Mouse (Mus musculus) cerebellum, adult 2 months (tissue): Measurements from ENCODE around the gene Wwtr1. TPM values are rescaled to one million over a fixed set of nuclear protein-coding genes. Genes with fewer than 3 reads are reported as not detected.
A peak's percentile ranks its signal among the peaks of the same experiment; 100 is the strongest.

Experiments used
- DNase-seq, 2 experiments: peaks; one replicate each; pipeline ENCODE4 v3.0.0; 2021
- H3K27ac ChIP-seq: fragments of 200-500 bp; 2 replicates; pipeline ENCODE4 v1.5.1; 2012; ENCODE audit warnings: low read length, control low read depth, inconsistent platforms; ENCODE audit not compliant: insufficient read depth
- H3K27me3 ChIP-seq: fragments of 200-500 bp; 2 replicates; pipeline ENCODE4 v1.6.1; 2012; ENCODE audit warnings: inconsistent platforms, mild to moderate bottlenecking, low read length, moderate library complexity; ENCODE audit not compliant: control insufficient read depth, insufficient read depth
- H3K4me1 ChIP-seq: fragments of 200-500 bp; 2 replicates; pipeline ENCODE4 v1.6.1; 2011; ENCODE audit warnings: low read length; ENCODE audit not compliant: control insufficient read depth, insufficient read depth
- H3K4me3 ChIP-seq: fragments of 200-500 bp; replicated peaks from 2 replicates; pipeline ENCODE3; 2011; ENCODE audit warnings: mild to moderate bottlenecking, low read depth, low read length, control low read depth; ENCODE audit not compliant: insufficient read depth
- CTCF ChIP-seq: fragments of 200-500 bp; IDR thresholded peaks from 2 replicates; pipeline ENCODE4 v1.5.1; 2011; ENCODE audit warnings: low read depth, mild to moderate bottlenecking, control low read depth, low read length, moderate library complexity, borderline replicate concordance; ENCODE audit not compliant: insufficient read depth
- POLR2A ChIP-seq: fragments of 200-500 bp; IDR thresholded peaks from 2 replicates; pipeline ENCODE4 v1.6.1; 2011; ENCODE audit warnings: low read length, control low read depth, borderline replicate concordance; ENCODE audit not compliant: insufficient read depth
- WGBS: fragments of 180-500 bp; shearing (Covaris S2); methylation state at CpG from one replicate; pipeline ENCODE4 v1.1.7; 2018; 5-methylcytosine and 5-hydroxymethylcytosine counted together
- polyA plus RNA-seq: library from polyadenylated mRNA; depleted of rRNA; stranded (reverse); fragments of >200 nt; gene quantifications from 2 replicates; pipeline ENCODE4 v1.2.3, GENCODE M21; 2012

Wwtr1 gene
- polyA plus RNA-seq, 1 experiment: 10.0 TPM

DNA sequence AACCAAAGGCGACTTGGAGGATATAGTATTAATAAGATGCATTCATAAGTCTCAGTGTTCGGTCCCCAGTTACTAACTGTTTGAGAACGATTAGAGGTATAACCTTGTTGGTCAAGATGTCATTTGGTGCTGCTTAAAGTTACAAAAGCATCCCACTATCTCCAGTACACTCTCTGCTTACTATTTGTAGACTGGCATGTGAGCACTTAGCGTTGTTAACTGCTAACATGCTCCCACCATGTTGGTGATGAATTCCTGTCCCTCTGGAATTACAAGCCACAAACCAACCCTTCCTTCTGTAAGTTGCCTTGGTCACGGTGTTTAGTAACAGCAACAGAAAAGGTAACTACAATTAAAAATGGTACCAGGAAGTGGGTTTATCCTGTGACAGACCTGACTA is 52.6 kb downstream of the Wwtr1 start:
- no peaks in the 10 kb centered on the region for H3K27me3 ChIP-seq
- 96% methylated on average over 5 of the region's 5 CpGs for WGBS
- no peak overlapping the region for H3K4me3 ChIP-seq
- TF ChIP-seq POLR2A: no peak
- TF ChIP-seq CTCF: no peak
- no peak overlapping the region for H3K27ac ChIP-seq
- DNase-seq: no peak
- no peaks in the 10 kb centered on the region for H3K4me1 ChIP-seq

DNA sequence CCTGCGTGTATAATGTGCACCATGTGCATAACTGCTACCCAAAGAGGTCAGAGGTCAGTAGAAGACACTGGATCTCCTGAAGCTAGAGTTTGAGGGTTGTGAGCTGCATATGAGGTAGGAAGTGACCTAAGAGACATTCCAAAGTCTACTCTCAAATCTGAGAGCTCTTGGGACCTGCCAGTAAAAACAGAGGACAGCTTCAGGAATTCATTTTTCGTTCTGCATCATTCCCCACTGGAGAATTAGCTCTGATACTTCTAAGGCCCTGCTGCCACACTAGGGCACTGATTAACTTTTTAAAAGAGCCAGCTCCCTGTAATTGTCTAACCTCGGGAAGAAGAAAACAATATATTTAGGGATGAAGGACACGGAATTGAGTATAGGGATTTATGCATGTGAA is 53.8 kb downstream of the Wwtr1 start:
- 91% methylated on average over 4 of the region's 4 CpGs for WGBS
- no peak for DNase-seq
- TF ChIP-seq POLR2A (no peak), CTCF (no peak)
- H3K4me1 ChIP-seq: no peaks in the 10 kb centered on the region
- no peak overlapping the region for H3K27ac ChIP-seq
- no peaks in the 10 kb centered on the region for H3K27me3 ChIP-seq
- no peak overlapping the region for H3K4me3 ChIP-seq

DNA sequence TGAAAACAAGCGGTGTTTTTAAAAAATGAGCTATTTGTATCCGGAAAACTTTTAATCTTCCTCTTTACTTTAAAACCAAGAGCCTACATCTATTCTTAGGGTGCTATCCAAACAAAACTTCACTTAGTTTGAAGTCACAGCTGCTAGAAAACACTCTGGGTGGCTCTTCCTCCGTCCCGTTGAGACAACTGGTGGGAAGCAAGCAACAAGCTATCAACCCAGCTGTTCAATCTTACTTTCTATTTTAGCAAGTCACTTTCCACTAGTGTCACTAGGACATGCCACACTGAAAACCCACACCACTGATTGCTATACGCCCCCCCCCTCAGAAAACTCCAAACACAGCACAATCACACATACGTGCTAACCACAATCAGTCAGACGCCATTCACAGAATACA is 55.7 kb downstream of the Wwtr1 start:
- 92% methylated on average over 7 of the region's 7 CpGs for WGBS
- H3K27ac ChIP-seq: no peak overlapping the region
- DNase-seq: no peak
- TF ChIP-seq POLR2A (no peak), CTCF (no peak)
- no peak overlapping the region for H3K4me3 ChIP-seq
- no peaks in the 10 kb centered on the region for H3K27me3 ChIP-seq
- H3K4me1 ChIP-seq: no peaks in the 10 kb centered on the region

DNA sequence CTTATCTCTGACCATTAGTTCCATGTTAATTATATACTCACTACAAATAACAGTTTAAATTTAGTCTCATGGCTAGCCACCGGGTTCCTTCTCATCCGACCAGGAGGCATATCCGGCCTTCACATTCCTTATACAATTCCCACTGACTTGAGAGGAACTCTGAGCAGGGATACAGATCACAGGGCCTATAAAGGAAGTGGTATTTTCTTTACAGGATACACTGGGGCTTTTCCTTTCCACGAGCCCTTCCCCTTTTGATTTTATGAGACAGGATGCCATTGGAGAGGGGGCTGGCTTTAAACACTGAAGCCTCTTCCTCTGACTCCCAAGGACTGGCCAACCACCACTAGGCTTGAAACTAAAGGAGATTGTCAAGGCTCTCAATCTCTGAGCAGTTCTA is 59.6 kb downstream of the Wwtr1 start:
- no peak for DNase-seq
- H3K27me3 ChIP-seq: no peaks in the 10 kb centered on the region
- H3K4me1 ChIP-seq: 0 out of 2 replicates have a peak, but pooled peaks cover 2% of the 10 kb centered on the region
- H3K27ac ChIP-seq: no peak overlapping the region
- no peak for TF ChIP-seq POLR2A
- no peak for TF ChIP-seq CTCF
- H3K4me3 ChIP-seq: no peak overlapping the region
- whole genome bisulfite sequencing: 91% methylated on average over 4 of the region's 4 CpGs

DNA sequence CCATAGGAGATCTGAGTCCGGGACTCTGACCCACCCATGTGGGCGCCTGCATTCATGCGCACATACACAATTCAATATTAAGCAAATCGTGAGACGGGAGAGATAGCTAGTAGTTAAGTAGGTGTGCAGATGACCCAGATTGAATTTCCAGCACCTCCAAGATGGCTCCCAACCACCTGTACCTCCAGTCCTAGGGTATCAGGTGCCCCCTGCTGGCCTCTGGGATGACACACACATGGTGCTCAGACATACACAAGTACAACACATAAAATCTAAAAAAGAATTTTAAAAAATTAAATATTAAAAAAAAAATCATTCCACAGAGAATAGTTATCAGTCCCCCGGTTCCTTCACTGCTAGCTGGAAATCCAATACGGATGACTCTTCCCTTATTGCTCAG is 60.7 kb downstream of the Wwtr1 start:
- no peak overlapping the region for H3K27ac ChIP-seq
- no peak for DNase-seq
- WGBS: 95% methylated on average over 7 of the region's 7 CpGs
- H3K4me3 ChIP-seq: no peak overlapping the region
- no peaks in the 10 kb centered on the region for H3K27me3 ChIP-seq
- 0 out of 2 replicates have a peak, but pooled peaks cover 2% of the 10 kb centered on the region for H3K4me1 ChIP-seq
- TF ChIP-seq POLR2A (no peak), CTCF (no peak)

DNA sequence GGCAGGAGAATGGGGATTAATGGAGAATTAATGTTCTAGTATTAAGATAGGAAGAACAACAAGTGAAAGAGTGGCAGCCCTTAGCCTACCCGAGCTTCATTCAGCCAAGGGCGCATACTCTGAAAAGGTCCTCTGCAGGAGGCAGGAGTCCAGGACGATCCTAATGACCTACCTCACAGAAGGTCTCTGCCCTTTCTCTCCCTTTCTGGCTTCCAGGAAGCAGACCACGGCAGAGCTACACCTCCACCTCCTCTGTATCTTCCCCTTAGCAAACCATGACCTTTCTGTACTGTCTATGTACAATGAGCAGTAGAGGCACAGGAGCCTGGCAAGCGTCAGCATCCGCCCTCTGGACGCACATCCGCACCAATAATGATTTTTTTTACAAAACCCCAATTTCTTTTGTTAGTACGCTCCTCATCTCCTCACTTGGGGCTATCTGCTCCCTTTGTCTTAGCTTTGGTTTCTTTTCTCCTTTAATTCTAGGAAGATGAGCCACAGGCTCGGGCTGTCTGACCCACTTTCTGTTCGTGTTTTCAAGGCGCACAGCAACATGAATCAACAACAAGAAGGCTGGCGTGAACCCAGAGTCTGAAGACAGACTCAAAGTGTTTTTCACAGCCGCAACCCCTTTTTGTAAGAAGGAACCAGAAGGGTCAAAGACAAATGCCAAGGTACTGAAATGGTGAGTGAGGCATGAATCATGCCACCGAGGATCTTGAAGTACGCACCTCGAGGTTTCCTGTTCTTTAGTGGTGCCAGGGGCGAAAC is 63.7 kb downstream of the Wwtr1 start:
- TF ChIP-seq POLR2A (no peak), CTCF (no peak)
- H3K27me3 ChIP-seq: no peaks in the 10 kb centered on the region
- WGBS: 63% methylated on average over 18 of the region's 18 CpGs
- no peak overlapping the region for H3K4me3 ChIP-seq
- H3K4me1 ChIP-seq: 0 out of 2 replicates have a peak, but pooled peaks cover 2% of the 10 kb centered on the region
- H3K27ac ChIP-seq: no peak overlapping the region
- DNase-seq: peak in 1 of 2 experiments; percentile 16

DNA sequence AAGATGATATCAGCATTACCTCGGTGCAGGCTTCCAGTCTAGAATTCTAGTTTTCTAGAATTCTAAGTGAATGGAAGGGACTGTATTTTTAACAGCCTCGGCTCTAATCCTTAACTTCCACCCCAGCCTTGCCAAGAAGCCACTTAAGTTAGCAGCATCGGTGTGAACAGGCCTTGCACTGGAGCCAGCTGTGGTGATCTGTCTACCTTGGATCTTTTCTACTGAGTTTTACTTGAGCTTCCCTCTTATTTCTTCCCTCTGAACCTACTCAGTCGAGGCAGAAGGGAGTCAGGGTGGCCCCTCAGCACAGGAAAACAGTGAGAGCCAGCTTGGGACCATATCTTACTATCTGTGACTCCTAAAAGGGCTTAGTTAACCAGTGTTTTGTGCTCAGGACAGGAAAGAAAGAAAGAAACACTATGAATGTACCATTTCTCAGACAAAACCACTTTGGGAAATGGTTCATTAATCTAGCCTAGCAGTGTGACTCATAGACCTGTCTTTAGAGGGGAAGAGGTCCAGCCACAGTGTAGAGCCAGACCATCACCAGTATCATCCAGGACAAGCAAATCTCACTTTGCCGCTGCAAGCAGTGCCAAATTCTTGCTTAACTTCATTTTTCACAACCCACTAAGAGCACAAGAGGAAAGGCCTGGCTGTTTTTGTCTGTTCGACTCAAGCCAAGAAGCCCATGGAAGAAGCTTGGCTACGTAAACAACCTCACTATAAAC is 65.6 kb downstream of the Wwtr1 start:
- 86% methylated on average over 7 of the region's 7 CpGs for whole genome bisulfite sequencing
- DNase-seq: no peak
- no peak for TF ChIP-seq POLR2A
- no peak for TF ChIP-seq CTCF
- no peak overlapping the region for H3K27ac ChIP-seq
- 0 out of 2 replicates have a peak, but pooled peaks cover 2% of the 10 kb centered on the region for H3K4me1 ChIP-seq
- no peaks in the 10 kb centered on the region for H3K27me3 ChIP-seq
- H3K4me3 ChIP-seq: no peak overlapping the region
